Mouse (Mus musculus) CH12.LX (cell line): ENCODE data around the gene Macf1. TPM values are rescaled to one million over a fixed set of nuclear protein-coding genes. Genes with fewer than 3 reads are reported as not detected.

Experiments used
- DNase-seq: peaks from one replicate; pipeline ENCODE4 v3.0.0-alpha.2; 2013; ENCODE audit errors: extremely low read depth
- H3K27ac ChIP-seq: 2 replicates; pipeline ENCODE4 v1.5.1; 2012; ENCODE audit warnings: low read depth, mild to moderate bottlenecking, control low read depth, moderate library complexity; ENCODE audit not compliant: insufficient read depth
- H3K27me3 ChIP-seq: replicated peaks from 2 replicates; pipeline ENCODE3; 2012; ENCODE audit warnings: inconsistent platforms
- H3K36me3 ChIP-seq, 2 experiments: replicated peaks in 1 of 2; 2 replicates each; pipeline versions ENCODE3 to v1.6.1; 2012; ENCODE audit warnings: inconsistent platforms in 1 of 2, low read length in 1 of 2, mild to moderate bottlenecking in 1 of 2, mixed read lengths in 1 of 2, moderate library complexity in 1 of 2; ENCODE audit not compliant: control insufficient read depth in 1 of 2, insufficient read depth in 1 of 2
- H3K4me1 ChIP-seq, 2 experiments: 2 replicates each; pipeline ENCODE4 v1.6.1; 2012; ENCODE audit warnings: inconsistent platforms in 1 of 2, moderate library complexity in 1 of 2; ENCODE audit not compliant: insufficient read depth in 2 of 2, control insufficient read depth in 1 of 2
- H3K4me2 ChIP-seq: 2 replicates; pipeline ENCODE4 v1.6.1; 2012; ENCODE audit warnings: low read depth, mild to moderate bottlenecking, control low read depth; ENCODE audit not compliant: poor library complexity, insufficient read depth, severe bottlenecking
- H3K4me3 ChIP-seq, 3 experiments: fragments of 150-350 bp in 1 of 3; sonication (generic) in 1 of 3; replicated peaks in 1 of 3; 2 replicates each; pipeline versions ENCODE3 to v1.5.1; 2011 to 2012; ENCODE audit warnings: low read depth in 2 of 3, low read length in 2 of 3, mild to moderate bottlenecking in 2 of 3, moderate library complexity in 2 of 3, control low read depth in 1 of 3, improper control_type of control experiment in 1 of 3, inconsistent platforms in 1 of 3, mixed read lengths in 1 of 3; ENCODE audit not compliant: poor library complexity in 1 of 3
- H3K79me2 ChIP-seq: replicated peaks from 2 replicates; pipeline ENCODE4 v1.6.1; 2012; ENCODE audit warnings: mild to moderate bottlenecking, moderate library complexity; ENCODE audit not compliant: control insufficient read depth, poor library complexity, insufficient read depth, severe bottlenecking; ENCODE audit errors: extremely low read depth
- H3K9ac ChIP-seq: 2 replicates; pipeline ENCODE4 v1.6.1; 2012; ENCODE audit warnings: low read depth, mild to moderate bottlenecking, control low read depth, moderate library complexity; ENCODE audit not compliant: insufficient read depth
- H3K9me3 ChIP-seq: replicated peaks from 2 replicates; pipeline ENCODE3; 2012; ENCODE audit warnings: low read length, inconsistent platforms, mixed read lengths
- CTCF ChIP-seq, 2 experiments: IDR thresholded peaks in 1 of 2; conservative IDR thresholded peaks in 1 of 2; 2 replicates each; pipeline ENCODE4 v1.5.1; 2011 to 2012; ENCODE audit warnings: low read depth in 2 of 2, low read length in 2 of 2, improper control_type of control experiment in 1 of 2, inconsistent platforms in 1 of 2, mild to moderate bottlenecking in 1 of 2, moderate library complexity in 1 of 2
- EP300 ChIP-seq: IDR thresholded peaks from 2 replicates; pipeline ENCODE4 v1.6.1; 2011; ENCODE audit warnings: low read length, improper control_type of control experiment
- ETS1 ChIP-seq: conservative IDR thresholded peaks from 2 replicates; pipeline ENCODE4 v1.6.1; 2012; ENCODE audit warnings: low read depth, mild to moderate bottlenecking, inconsistent platforms, low read length, improper control_type of control experiment, moderate library complexity
- GABPA ChIP-seq: IDR thresholded peaks from 2 replicates; pipeline ENCODE4 v1.6.1; 2012; ENCODE audit warnings: low read depth, low read length, improper control_type of control experiment, inconsistent platforms; ENCODE audit not compliant: insufficient replicate concordance
- HCFC1 ChIP-seq: IDR thresholded peaks from 2 replicates; pipeline ENCODE4 v1.6.1; 2012; ENCODE audit warnings: low read depth, mild to moderate bottlenecking, inconsistent platforms, low read length, improper control_type of control experiment
- IRF4 ChIP-seq: IDR thresholded peaks from 2 replicates; pipeline ENCODE4 v1.6.1; 2014; ENCODE audit warnings: low read depth, mild to moderate bottlenecking, inconsistent platforms, low read length, improper control_type of control experiment
- KAT2A ChIP-seq: IDR thresholded peaks from 2 replicates; pipeline ENCODE4 v1.6.1; 2012; ENCODE audit warnings: low read length, improper control_type of control experiment, inconsistent platforms; ENCODE audit not compliant: insufficient replicate concordance
- MAFK ChIP-seq: IDR thresholded peaks from 2 replicates; pipeline ENCODE4 v1.6.1; 2011; ENCODE audit warnings: low read length, improper control_type of control experiment; ENCODE audit not compliant: insufficient replicate concordance
- MAX ChIP-seq: IDR thresholded peaks from 2 replicates; pipeline ENCODE4 v1.6.1; 2011; ENCODE audit warnings: low read length, improper control_type of control experiment
- MAZ ChIP-seq: IDR thresholded peaks from 2 replicates; pipeline ENCODE4 v1.6.1; 2012; ENCODE audit warnings: low read depth, mild to moderate bottlenecking, inconsistent platforms, low read length, improper control_type of control experiment, moderate library complexity
- MEF2A ChIP-seq: IDR thresholded peaks from 2 replicates; pipeline ENCODE4 v1.6.1; 2014; ENCODE audit warnings: low read depth, mild to moderate bottlenecking, inconsistent platforms, low read length, improper control_type of control experiment, borderline replicate concordance
- MYC ChIP-seq: IDR thresholded peaks from 2 replicates; pipeline ENCODE4 v1.6.1; 2011; ENCODE audit warnings: low read depth, mild to moderate bottlenecking, improper control_type of control experiment, low read length
- PAX5 ChIP-seq: IDR thresholded peaks from 2 replicates; pipeline ENCODE4 v1.6.1; 2012; ENCODE audit warnings: low read length, inconsistent platforms, mixed read lengths
- POLR2A ChIP-seq: IDR thresholded peaks from 2 replicates; pipeline ENCODE4 v1.6.1; 2011; ENCODE audit warnings: low read depth, mild to moderate bottlenecking, improper control_type of control experiment, low read length
- RAD21 ChIP-seq: IDR thresholded peaks from 2 replicates; pipeline ENCODE4 v1.6.1; 2011; ENCODE audit warnings: low read depth, mild to moderate bottlenecking, low read length, improper control_type of control experiment, moderate library complexity
- TBP ChIP-seq: conservative IDR thresholded peaks from 2 replicates; pipeline ENCODE4 v1.6.1; 2011; ENCODE audit warnings: low read depth, low read length, improper control_type of control experiment
- UBTF ChIP-seq: IDR thresholded peaks from 2 replicates; pipeline ENCODE4 v1.6.1; 2012; ENCODE audit warnings: low read depth, mild to moderate bottlenecking, inconsistent platforms, low read length, improper control_type of control experiment, moderate library complexity
- ZNF384 ChIP-seq: IDR thresholded peaks from 2 replicates; pipeline ENCODE4 v1.6.1; 2012; ENCODE audit warnings: low read depth, low read length, improper control_type of control experiment, inconsistent platforms
- dilution Hi-C: fragments of 300-500 bp; cut with MboI; formaldehyde crosslinking; loops from 2 replicates; pipeline ENCODE4 v1.14.3; 2020; ENCODE audit warnings: low sequenced_read_pairs; ENCODE audit not compliant: extremely low pct_unique_long_range_greater_than_20kb, extremely low pct_ligation_motif_present
- in situ Hi-C: fragments of 300-500 bp; cut with MboI; formaldehyde crosslinking; loops from 3 replicates; pipeline ENCODE4 v1.14.3; 2019; ENCODE audit warnings: low sequenced_read_pairs, low pct_ligation_motif_present, low pct_unique_long_range_greater_than_20kb, mixed read lengths
- polyA plus RNA-seq: library from polyadenylated mRNA; unstranded; fragments of >175 nt; gene quantifications from 2 replicates; pipeline ENCODE4 v1.2.1, GENCODE M21; 2012; ENCODE audit warnings: low read depth; ENCODE audit not compliant: insufficient read length
- total RNA-seq, 2 experiments: library from RNA; depleted of rRNA; stranded (reverse); fragments of 300-350 nt in 1 of 2; fragments of >200 nt in 1 of 2; gene quantifications; 2 replicates each; pipeline ENCODE4 v1.2.3; 2012 to 2014

The Macf1 gene
- total and polyA plus RNA-seq, 3 experiments, result 63.3 to 93.3 (median 77.8) TPM

DNA sequence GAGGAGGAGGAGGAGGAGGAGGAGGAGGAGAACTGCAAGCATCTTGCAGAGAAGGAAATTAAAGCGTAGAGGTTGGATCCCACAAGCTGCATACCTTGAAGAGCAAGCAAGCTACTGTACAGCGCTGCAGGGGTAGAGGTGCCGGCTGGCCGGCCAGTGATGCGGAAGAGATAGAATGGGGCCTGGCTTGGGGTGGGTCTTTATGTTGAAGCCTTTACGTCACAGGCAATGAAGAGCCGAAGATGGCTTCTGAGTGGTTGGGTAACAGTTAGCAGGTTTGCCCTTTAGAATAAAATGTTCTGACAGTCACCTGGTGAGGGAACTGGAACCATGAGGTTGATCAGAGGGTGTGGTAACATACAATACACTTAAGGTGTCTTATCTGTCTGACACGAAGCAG, 1.9 kb downstream of the Macf1 start:
- H3K4me2 ChIP-seq, result no peak overlapping the region
- H3K27ac ChIP-seq, result no peak overlapping the region
- TF ChIP-seq MAX, result no peak
- TF ChIP-seq HCFC1, result no peak
- TF ChIP-seq TBP, result no peak
- TF ChIP-seq MYC, result no peak
- no peak for TF ChIP-seq UBTF
- TF ChIP-seq IRF4, result no peak
- no peak for TF ChIP-seq EP300
- peaks cover 58% of the 10 kb centered on the region for H3K27me3 ChIP-seq
- H3K9me3 ChIP-seq, result peaks cover 5% of the 10 kb centered on the region
- H3K4me1 ChIP-seq, result peaks cover 4 to 6% of the 10 kb centered on the region in 2 experiments; a peak in 3 of 4 replicates
- dilution Hi-C loops (no loop called here), in situ Hi-C loops (no loop called here)
- H3K79me2 ChIP-seq, result no peaks in the 10 kb centered on the region
- H3K4me3 ChIP-seq, result no peak overlapping the region
- no peaks in the 10 kb centered on the region for H3K36me3 ChIP-seq
- no peak overlapping the region for H3K9ac ChIP-seq
- DNase-seq, result no peak

GRCm38 (mm10) chr4:123680962-123681361, 3.2 kb downstream of the Macf1 start:
- Histone ChIP-seq H3K9ac (no peak overlapping the region), H3K27ac (no peak overlapping the region), H3K27me3 (peaks cover 53% of the 10 kb centered on the region), H3K4me3 (no peak overlapping the region), H3K9me3 (no peaks in the 10 kb centered on the region), H3K4me2 (no peak overlapping the region), H3K4me1 (no peaks in the 10 kb centered on the region), H3K36me3 (no peaks in the 10 kb centered on the region), H3K79me2 (no peaks in the 10 kb centered on the region)
- TF ChIP-seq GABPA, result no peak
- no peak for TF ChIP-seq HCFC1
- no peak for TF ChIP-seq CTCF (conservative IDR thresholded peaks at IDR 0.05 in 1 of 2, IDR thresholded peaks at IDR 0.05 in 1 of 2; ENCODE audit: low read depth in 2 of 2, low read length in 2 of 2)
- TF ChIP-seq MAFK, result no peak
- TF ChIP-seq KAT2A, result no peak
- TF ChIP-seq EP300, result no peak
- no peak for TF ChIP-seq MEF2A
- no peak for TF ChIP-seq ZNF384
- no peak for TF ChIP-seq POLR2A
- no peak for TF ChIP-seq MAZ
- no peak for TF ChIP-seq RAD21
- no peak for TF ChIP-seq ETS1
- no peak for TF ChIP-seq PAX5
- TF ChIP-seq IRF4, result no peak
- no peak for TF ChIP-seq MYC
- no peak for TF ChIP-seq UBTF
- in situ Hi-C loops, result no loop called here
- dilution Hi-C loops, result no loop called here
- no peak for DNase-seq
